10 mouse cellular contexts compared by ENCODE assay signal in the genomic region with DNA sequence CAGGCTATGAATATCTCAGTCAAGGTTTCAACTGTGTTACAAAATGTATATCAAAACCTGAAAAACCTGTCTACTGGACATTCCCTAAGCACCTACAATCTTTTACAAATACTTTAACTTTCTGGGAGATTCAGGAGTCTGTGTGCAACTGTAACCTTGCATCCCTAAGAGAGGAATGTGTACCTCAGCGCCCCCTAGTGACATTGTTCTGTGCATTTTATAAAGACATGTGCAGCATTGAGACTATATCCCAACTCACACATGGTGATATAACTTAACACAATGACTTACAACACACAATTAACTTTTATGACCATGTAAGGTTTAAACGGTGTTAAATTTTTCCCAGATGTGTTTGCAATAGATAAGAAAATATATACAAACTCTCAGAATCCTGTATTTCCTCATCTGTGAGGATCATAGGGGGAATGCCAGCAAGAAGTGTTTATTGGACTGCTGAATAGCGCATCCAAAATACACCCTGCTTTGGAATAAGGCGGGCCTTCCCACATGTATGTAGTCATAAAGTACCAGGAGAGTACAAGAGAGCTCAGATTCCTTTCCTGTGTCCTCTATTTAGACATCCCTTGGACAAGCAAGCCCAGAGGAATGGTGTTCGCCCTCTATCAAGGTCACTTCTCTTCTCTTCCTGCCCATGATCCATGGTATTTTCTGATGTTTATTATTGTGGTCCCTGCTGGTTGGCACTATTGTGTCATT. TPM values are rescaled to one million over a fixed set of nuclear protein-coding genes. Genes with fewer than 3 reads are reported as not detected.
DNase-seq lines count a peak whose midpoint lies in the region; TF ChIP-seq lines count a peak whose summit lies in the region.
"Had no signal": no experiment of that assay in that cellular context is flagged by ENCODE, and none has a peak within 500 bp of the region (broad histone marks: within the 10 kb centered on the region; RNA-seq: fewer than 3 reads in every experiment).

No protein-coding gene starts in this region.

- intact Hi-C loops in heart, adult 2 months (cut with DNase I) = loop anchor here (2.0 kb wide), 1 partner anchor 123 kb away; no protein-coding TSS in a partner anchor

- H3K27ac ChIP-seq in heart, adult 2 months = no peak overlapping the region
- H3K27ac ChIP-seq in heart, embryonic 10.5 days = no peak overlapping the region
- H3K27ac ChIP-seq in thymus, adult 2 months (ENCODE audit: control insufficient read depth, insufficient read depth, low read length) = no peak overlapping the region
- H3K27ac ChIP-seq: heart, embryonic 13.5 days; macrophage had no signal

- no peak for TF ChIP-seq EP300 in heart, adult 2 months (IDR thresholded peaks at IDR 0.05; ENCODE audit: insufficient read depth, low read depth, low read length)

- DNase-seq in heart, adult 2 months = no peak
- DNase-seq in heart, embryonic 10.5 days (ENCODE audit: low spot score) = no peak
- DNase-seq in thymus, postnatal 4 days = peak; percentile 12
- no peak for DNase-seq in thymus, adult 2 months
- DNase-seq in embryo, embryonic 10.5 days (ENCODE audit: low spot score) = peak; percentile 76
- peak; percentile 49 for DNase-seq in layer of hippocampus, adult 9-10 months (ENCODE audit: low spot score)
- peak; percentile 49 to 51 for DNase-seq in right cerebral cortex, adult 2 months (ENCODE audit: low spot score in 2 of 2)
- no peak for DNase-seq in MN1 (ENCODE audit: low spot score)

- TF ChIP-seq CTCF in heart, adult 2 months (IDR thresholded peaks at IDR 0.05) = peak; percentile 67
- no peak for TF ChIP-seq CTCF in thymus, adult 2 months (IDR thresholded peaks at IDR 0.05; ENCODE audit: borderline replicate concordance, control insufficient read depth, extremely low read depth, insufficient read depth, low read length, poor library complexity)

- H3K79me2 ChIP-seq in heart, adult 2 months (replicated peaks; ENCODE audit: control insufficient read depth, insufficient read depth, low read length) = no peaks in the 10 kb centered on the region

- H3K9me3 ChIP-seq in heart, embryonic 10.5 days = no peaks in the 10 kb centered on the region
- H3K9me3 ChIP-seq: heart, embryonic 13.5 days had no signal

- 66% methylated on average over 5 of the region's 5 CpGs for WGBS in heart, adult 2 months
- WGBS in heart, embryonic 10.5 days = 58% methylated on average over 5 of the region's 5 CpGs
- 66% methylated on average over 5 of the region's 5 CpGs for WGBS in thymus, adult 2 months

- no peak for TF ChIP-seq POLR2A in heart, adult 2 months (IDR thresholded peaks at IDR 0.05; ENCODE audit: insufficient read depth, low read depth, low read length)
- no peak for TF ChIP-seq POLR2A in thymus, adult 2 months (IDR thresholded peaks at IDR 0.05; ENCODE audit: control insufficient read depth, extremely low read depth, insufficient read depth, low read length, poor library complexity)

- H3K27me3 ChIP-seq in heart, adult 2 months (ENCODE audit: control insufficient read depth, insufficient read depth, low read length) = no peaks in the 10 kb centered on the region
- H3K27me3 ChIP-seq in heart, embryonic 10.5 days (ENCODE audit: insufficient read depth, poor library complexity, severe bottlenecking) = no peaks in the 10 kb centered on the region
- H3K27me3 ChIP-seq in thymus, adult 2 months (ENCODE audit: control insufficient read depth, insufficient read depth, low read length) = no peaks in the 10 kb centered on the region
- H3K27me3 ChIP-seq: heart, embryonic 13.5 days had no signal

- H3K4me3 ChIP-seq in heart, adult 2 months = no peak overlapping the region
- H3K4me3 ChIP-seq in heart, embryonic 10.5 days = no peak overlapping the region
- H3K4me3 ChIP-seq in thymus, adult 2 months (ENCODE audit: control insufficient read depth, insufficient read depth, low read length) = no peak overlapping the region
- H3K4me3 ChIP-seq: heart, embryonic 13.5 days had no signal

- H3K9ac ChIP-seq in heart, adult 2 months (ENCODE audit: low read depth, low read length) = no peak overlapping the region
- H3K9ac ChIP-seq: heart, embryonic 13.5 days had no signal

- H3K4me1 ChIP-seq in heart, adult 2 months (ENCODE audit: control insufficient read depth, insufficient read depth, low read length) = no peaks in the 10 kb centered on the region
- no peaks in the 10 kb centered on the region for H3K4me1 ChIP-seq in heart, embryonic 10.5 days
- no peaks in the 10 kb centered on the region for H3K4me1 ChIP-seq in thymus, adult 2 months (replicated peaks; ENCODE audit: control insufficient read depth, insufficient read depth, low read length)
- H3K4me1 ChIP-seq: heart, embryonic 13.5 days had no signal

- no peaks in the 10 kb centered on the region for H3K36me3 ChIP-seq in heart, adult 2 months (ENCODE audit: control insufficient read depth, insufficient read depth, low read length)
- no peaks in the 10 kb centered on the region for H3K36me3 ChIP-seq in heart, embryonic 10.5 days
- no peaks in the 10 kb centered on the region for H3K36me3 ChIP-seq in thymus, adult 2 months (ENCODE audit: control insufficient read depth, insufficient read depth, low read length)
- H3K36me3 ChIP-seq: heart, embryonic 13.5 days had no signal

RNA-seq across cellular contexts. Expression of a gene that starts 2.0 kb away (rescaled TPM):
- total RNA-seq in heart, adult 2 months (2021) = under 1 TPM in 1 of 2 experiments, not detected in 1; 0.05 TPM
- not detected in 2 replicates for polyA plus RNA-seq in heart, adult 2 months (2012; rRNA removed)
- 0.02 TPM in 1 of 2 replicates, not detected in the other for polyA plus RNA-seq in heart, embryonic 10.5 days (2016; fragmentation: Nextera tagmentation; extraction: Ambion mirVana)
- polyA plus RNA-seq in thymus, adult 2 months (2012; rRNA removed) = 0.04 and 0.19 TPM in 2 replicates
- polyA plus RNA-seq: heart, embryonic 13.5 days; macrophage had no signal

RNA-seq across cellular contexts. Expression of a gene that starts 35.9 kb away (rescaled TPM):
- not detected for total RNA-seq in heart, adult 2 months (2021)
- 0.03 TPM in 1 of 2 replicates, not detected in the other for polyA plus RNA-seq in heart, adult 2 months (2012; rRNA removed)
- polyA plus RNA-seq in heart, embryonic 10.5 days (2016; fragmentation: Nextera tagmentation; extraction: Ambion mirVana) = 0.04 and 0.18 TPM in 2 replicates
- 0.04 and 0.09 TPM in 2 replicates for polyA plus RNA-seq in thymus, adult 2 months (2012; rRNA removed)
- polyA plus RNA-seq: macrophage had no signal

RNA-seq across cellular contexts. Expression of a gene that starts 41.1 kb away (rescaled TPM):
- total RNA-seq in heart, adult 2 months (2021) = not detected
- 0.06 TPM in 1 of 2 replicates, not detected in the other for polyA plus RNA-seq in heart, adult 2 months (2012; rRNA removed)
- polyA plus RNA-seq in heart, embryonic 10.5 days (2016; fragmentation: Nextera tagmentation; extraction: Ambion mirVana) = 0.02 TPM in 1 of 2 replicates, not detected in the other
- polyA plus RNA-seq in thymus, adult 2 months (2012; rRNA removed) = 0.03 and 0.04 TPM in 2 replicates
- polyA plus RNA-seq: macrophage had no signal

Comparison
In these comparisons a context has a peak if more than half of its experiments do, and no peak if none do; other contexts are left out.
1. DNase-seq: peak in thymus, postnatal 4 days (single experiment), embryo, embryonic 10.5 days (single experiment), layer of hippocampus, adult 9-10 months (single experiment) and right cerebral cortex, adult 2 months (2 of 2); none in heart, adult 2 months (0 of 2), heart, embryonic 10.5 days (single experiment), thymus, adult 2 months (single experiment) and MN1 (single experiment).